ENCODE assay signal across 10 mouse cellular contexts in the genomic region with DNA sequence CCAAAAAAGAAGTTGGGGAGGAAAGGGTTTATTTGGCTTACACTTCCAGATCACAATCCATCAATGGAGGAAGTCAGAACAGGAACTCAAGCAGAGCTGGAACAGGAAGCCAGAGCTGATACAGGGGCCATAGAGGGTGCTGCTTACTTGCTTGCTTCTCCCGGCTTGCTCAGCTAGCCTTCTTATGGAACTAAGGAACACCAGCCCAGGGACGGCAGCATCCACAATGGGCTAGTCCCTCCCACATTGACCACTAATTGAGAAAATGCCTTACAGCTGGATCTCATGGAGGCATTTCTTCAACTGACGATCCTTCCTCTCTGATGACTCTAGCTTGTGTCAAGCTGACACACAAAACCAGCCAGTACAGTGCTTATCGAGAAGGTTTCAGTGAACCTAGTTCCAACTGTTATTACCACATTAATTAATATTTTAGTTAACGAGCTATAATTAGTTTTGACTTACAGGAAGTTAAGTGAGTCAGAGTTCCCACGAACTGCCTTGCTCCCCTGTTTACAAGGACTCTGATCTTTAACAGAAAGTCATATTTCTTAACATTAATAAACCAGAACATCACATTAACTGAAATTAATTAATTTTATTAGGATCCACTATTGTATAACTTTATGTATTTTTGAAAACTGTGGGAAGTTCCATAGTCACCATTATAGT.
DNase-seq lines count a peak whose midpoint lies in the region; ATAC-seq lines count a peak whose summit lies in the region.
"Had no signal": no experiment of that assay in that cellular context is flagged by ENCODE, and none has a peak within 500 bp of the region (broad histone marks: within the 10 kb centered on the region; RNA-seq: fewer than 3 reads in every experiment).

No protein-coding gene starts in this region.

- ATAC-seq in CD4-positive, CD25-positive, alpha-beta regulatory T cell, adult 4 months: peak; percentile 71
- ATAC-seq: intestine, embryonic 15.5 days had no signal

- DNase-seq in embryo, embryonic 10 days (ENCODE audit: low spot score): peak; percentile 72
- DNase-seq in embryo, embryonic 9.5 days (ENCODE audit: extremely low spot score): no peak
- peak; percentile 16 for DNase-seq in kidney, adult 9 months
- DNase-seq in lung, postnatal 10 days: peak; percentile 14
- DNase-seq in urinary bladder, adult 2 months (ENCODE audit: low spot score): no peak
- no peak for DNase-seq in gastrocnemius, postnatal 25 days
- DNase-seq in cerebellum, adult 11 months: no peak
- DNase-seq: cerebellum, postnatal 36 days had no signal

Comparison
In these comparisons a context has a peak if more than half of its experiments do, and no peak if none do; other contexts are left out.
1. DNase-seq: peak in embryo, embryonic 10 days (single experiment), kidney, adult 9 months (single experiment) and lung, postnatal 10 days (single experiment); none in embryo, embryonic 9.5 days (single experiment), urinary bladder, adult 2 months (single experiment), gastrocnemius, postnatal 25 days (single experiment) and cerebellum, adult 11 months (single experiment).